Mouse (Mus musculus) colon, adult 2 months (tissue): ENCODE data around the gene Cdhr4. TPM values are rescaled to one million over a fixed set of nuclear protein-coding genes. Genes with fewer than 3 reads are reported as not detected.

ENCODE experiments used
- polyA plus RNA-seq: library from polyadenylated mRNA; depleted of rRNA; stranded (reverse); fragments of >200 nt; gene quantifications from 2 replicates; pipeline ENCODE4 v1.2.3, GENCODE M21; 2012; rRNA removed

Cdhr4 gene
- polyA plus RNA-seq: 0.35 and 1.2 TPM in 2 replicates

DNA sequence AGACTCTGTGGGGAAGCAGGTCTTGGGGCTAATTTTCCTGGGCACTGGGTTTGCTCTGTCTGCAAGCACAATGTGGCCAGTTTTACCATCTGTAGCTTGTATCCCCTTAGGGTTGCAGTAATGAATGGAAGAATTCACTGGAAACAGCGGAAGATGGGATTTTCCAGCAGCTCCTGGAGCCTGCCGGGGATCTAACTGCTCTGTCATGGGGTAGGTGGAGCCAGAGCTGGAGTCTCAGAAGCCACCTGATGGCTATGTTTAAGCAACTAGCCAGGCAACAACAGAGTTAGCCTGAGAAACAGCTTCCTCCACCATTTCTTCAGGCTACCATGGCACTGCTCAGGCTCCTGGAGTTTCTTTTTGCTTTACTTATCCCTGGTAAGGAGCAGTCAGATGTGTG lies at the start of gene Cdhr4:
Gene Cdhr4 (plus strand): TSS at position 301 of the 400 bp plus-strand sequence.

DNA sequence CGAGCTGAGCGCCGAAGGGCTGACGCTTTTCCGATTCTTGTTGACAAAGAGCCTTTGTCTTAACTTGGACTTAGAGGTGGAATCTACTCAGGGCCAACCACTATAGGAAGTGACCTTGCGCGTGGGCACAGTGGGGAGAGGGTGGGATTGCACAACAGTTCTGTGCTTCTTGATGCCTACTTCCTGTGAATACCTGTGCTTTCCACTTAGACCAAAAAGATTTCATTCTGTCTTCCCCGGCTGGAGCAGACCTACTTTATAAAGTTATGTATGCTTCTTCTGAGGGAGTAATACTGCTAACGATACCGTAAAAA lies 42.4 kb upstream of the Cdhr4 start, which contains the start of gene Traip:
Gene Traip (plus strand): TSS at position 215 of the 314 bp plus-strand sequence.

DNA sequence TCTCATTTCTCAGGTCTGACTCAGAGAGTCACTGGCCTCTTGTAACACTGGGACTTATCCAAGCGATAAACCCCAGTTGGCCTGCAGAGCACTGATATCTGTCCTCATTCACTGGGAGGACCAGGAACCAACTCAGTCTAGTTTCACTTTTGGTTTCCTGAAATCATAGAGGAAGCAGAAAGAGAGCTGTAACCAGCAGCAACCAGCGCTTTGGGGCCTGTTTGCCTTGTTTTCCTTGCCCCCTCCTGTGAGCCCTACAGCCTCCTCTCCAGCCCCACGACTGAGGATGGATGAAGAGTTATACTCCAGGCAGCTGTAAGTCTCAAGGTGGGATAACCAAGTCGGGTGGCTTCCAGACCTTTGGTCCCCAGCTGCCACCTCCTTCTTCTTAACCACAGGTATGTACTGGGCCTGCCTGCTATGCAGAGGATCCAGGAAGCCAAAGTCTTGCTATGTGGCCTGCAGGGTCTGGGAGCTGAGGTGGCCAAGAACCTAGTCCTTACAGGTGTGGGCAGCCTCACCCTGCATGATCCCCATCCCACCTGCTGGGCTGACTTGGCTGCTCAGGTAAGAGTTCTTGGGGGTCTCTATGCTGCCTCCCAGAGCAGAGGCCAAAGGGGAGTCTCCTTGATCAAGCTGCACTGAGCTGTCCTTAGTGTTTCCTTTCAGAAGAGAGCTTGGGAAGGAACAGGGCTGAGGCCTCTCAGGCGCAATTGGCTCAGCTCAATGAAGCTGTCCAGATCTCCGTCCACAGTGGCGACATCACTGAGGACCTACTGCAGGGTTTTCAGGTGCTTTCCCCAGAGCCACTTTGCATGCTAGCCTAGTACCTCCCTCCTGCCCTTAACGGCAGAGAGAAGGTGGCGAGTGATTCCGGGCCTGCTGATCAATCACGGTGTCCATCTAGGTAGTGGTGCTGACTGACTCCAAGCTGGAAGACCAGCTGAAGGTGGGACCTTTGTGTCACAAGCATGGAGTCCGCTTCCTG lies 16.6 kb upstream of the Cdhr4 start, which contains the start of gene Uba7:
Gene Uba7 (plus strand): TSS at position 107 of the 988 bp plus-strand sequence.

DNA sequence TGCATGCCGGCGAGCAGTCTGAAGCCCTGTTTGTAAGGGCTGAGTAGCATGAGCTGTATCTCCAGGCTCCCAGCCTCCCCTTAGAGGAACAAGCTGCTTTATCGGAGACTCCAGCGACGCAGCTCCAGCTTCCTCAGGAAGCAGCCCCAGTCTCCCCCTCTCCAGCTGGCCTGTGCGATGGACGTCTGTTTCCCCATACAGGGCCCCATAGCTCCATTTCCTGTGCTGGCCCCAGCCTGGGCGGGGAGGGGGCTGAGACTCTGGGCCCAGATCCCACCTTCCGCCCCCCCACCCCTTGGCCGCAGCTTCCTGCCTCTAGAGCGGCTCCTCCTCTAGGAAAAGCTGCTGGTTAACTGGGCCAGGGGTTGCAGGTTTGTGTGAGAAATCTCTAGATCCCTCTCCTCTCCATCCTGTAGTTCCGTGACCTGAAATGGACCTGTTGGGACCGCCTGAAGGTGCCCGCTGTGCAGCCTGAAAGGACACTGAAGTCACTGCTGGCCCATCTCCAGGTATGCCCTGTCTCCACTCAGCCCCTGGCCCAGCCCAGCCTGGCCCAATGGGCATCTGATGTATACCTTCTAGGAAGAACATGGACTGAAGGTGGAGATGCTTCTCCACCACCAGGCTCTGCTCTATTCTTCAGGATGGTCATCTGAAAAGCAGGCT lies 9.5 kb upstream of the Cdhr4 start, which contains the start of gene Gm20661:
Gene Gm20661 (plus strand): TSS at position 378 of the 666 bp plus-strand sequence.

DNA sequence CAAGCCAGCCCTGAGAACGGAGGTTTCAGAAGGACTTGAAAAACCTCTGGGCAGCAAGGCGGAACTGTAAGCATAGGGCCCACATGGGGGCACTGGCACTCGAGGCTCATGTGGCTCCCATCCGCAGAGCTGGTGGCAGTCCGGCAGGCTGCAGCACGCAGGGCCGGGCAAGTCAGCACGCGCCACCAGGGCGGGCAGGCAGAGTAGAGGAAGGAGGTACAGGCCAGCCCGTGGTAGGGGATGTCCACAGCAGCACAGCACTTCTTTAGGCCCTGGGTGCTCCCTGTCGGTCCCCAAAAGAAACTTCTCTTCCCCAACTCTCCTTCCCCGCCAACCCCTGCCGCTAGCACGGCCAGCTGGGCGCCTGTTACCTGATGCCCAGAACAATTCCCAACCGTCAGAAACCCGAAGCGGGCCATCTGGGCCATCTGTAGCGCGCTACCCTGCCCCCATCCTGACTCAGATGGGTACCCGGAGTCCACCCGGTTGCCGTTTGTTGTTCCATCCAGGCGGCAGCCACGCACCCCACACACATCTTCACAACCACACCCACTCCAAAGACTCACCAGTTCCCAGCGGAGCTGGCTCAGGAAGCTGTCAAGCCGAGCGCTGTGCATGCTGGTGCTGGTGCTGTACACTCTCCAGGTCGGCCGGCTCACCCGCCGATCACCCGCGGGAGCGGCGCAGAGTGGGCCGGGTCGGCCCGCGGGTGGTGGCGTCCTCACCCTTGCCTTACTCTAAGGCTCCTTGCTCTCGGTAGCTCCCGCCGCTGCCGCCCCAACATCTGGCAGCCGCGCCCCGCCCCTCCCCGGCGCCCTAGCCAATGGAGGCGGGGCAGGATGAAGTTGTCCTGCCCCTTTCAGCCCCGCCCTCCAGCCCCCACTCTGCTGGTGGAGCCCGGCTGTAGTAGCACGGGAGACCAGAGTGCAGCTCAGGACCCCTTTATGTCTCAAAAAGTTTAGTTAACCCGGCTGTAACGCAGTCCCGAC lies 6.9 kb upstream of the Cdhr4 start, which contains the start of gene Inka1:
Gene Inka1 (minus strand): TSS at position 749 of the 989 bp plus-strand sequence.

GRCm38 (mm10) chr9:107996049-107996448 lies 3.8 kb downstream of the Cdhr4 start, which contains the start of gene Gm20662:
Gene Gm20662 (plus strand): TSS chr9:107996349.

GRCm38 (mm10) chr9:108001922-108002770 lies 9.8 kb downstream of the Cdhr4 start, which contains the start of gene Ip6k1:
Gene Ip6k1 (plus strand): TSS chr9:108002501.

GRCm38 (mm10) chr9:108049016-108049455 lies 56.7 kb downstream of the Cdhr4 start, which contains the start of gene Gmppb:
Gene Gmppb (plus strand): TSS chr9:108049242.

Other genes with a start within 250 kb of the Cdhr4 start
- 40.9 and 42.4 TPM in 2 replicates for gene Rbm5, start 221.5 kb upstream of the Cdhr4 start, polyA plus RNA-seq
- gene Rbm6, start 119.3 kb upstream of the Cdhr4 start, polyA plus RNA-seq: 9.4 and 10.8 TPM in 2 replicates
- gene Mon1a, start 104.3 kb upstream of the Cdhr4 start, polyA plus RNA-seq: 81.4 and 99.9 TPM in 2 replicates
- gene Mst1r, start 85.6 kb upstream of the Cdhr4 start, polyA plus RNA-seq: 114 and 117 TPM in 2 replicates
- 0.02 TPM in 1 of 2 replicates, not detected in the other for gene Actl11, start 64.0 kb upstream of the Cdhr4 start, polyA plus RNA-seq
- gene Camkv, start 56.8 kb upstream of the Cdhr4 start, polyA plus RNA-seq: 0.03 TPM in 1 of 2 replicates, not detected in the other
- 1.1 and 3.8 TPM in 2 replicates for gene Traip, start 42.4 kb upstream of the Cdhr4 start, polyA plus RNA-seq
- gene Uba7, start 17.0 kb upstream of the Cdhr4 start, polyA plus RNA-seq: 53.4 and 66.2 TPM in 2 replicates
- 0.10 TPM in 1 of 2 replicates, not detected in the other for gene Gm20661, start 9.4 kb upstream of the Cdhr4 start, polyA plus RNA-seq
- 4.4 and 6.8 TPM in 2 replicates for gene Inka1, start 6.6 kb upstream of the Cdhr4 start, polyA plus RNA-seq
- 0.93 and 1.1 TPM in 2 replicates for gene Gm20662, start 3.9 kb downstream of the Cdhr4 start, polyA plus RNA-seq
- 112 and 139 TPM in 2 replicates for gene Ip6k1, start 10.0 kb downstream of the Cdhr4 start, polyA plus RNA-seq
- 37.4 and 38.5 TPM in 2 replicates for gene Gmppb, start 56.7 kb downstream of the Cdhr4 start, polyA plus RNA-seq
- gene Amigo3, start 60.7 kb downstream of the Cdhr4 start, polyA plus RNA-seq: 13.0 and 13.5 TPM in 2 replicates
- 0.31 and 0.59 TPM in 2 replicates for gene Mst1, start 87.9 kb downstream of the Cdhr4 start, polyA plus RNA-seq
- gene Rnf123, start 90.8 kb downstream of the Cdhr4 start, polyA plus RNA-seq: 79.7 and 82.5 TPM in 2 replicates
- gene Apeh, start 102.1 kb downstream of the Cdhr4 start, polyA plus RNA-seq: 125 and 159 TPM in 2 replicates
- 3.3 and 3.5 TPM in 2 replicates for gene Bsn, start 197.9 kb downstream of the Cdhr4 start, polyA plus RNA-seq